Comparison of ENCODE assay signal across 29 mouse cellular contexts in genomic region chr4:154355408-154355807, GRCm38 (mm10). TPM values are rescaled to one million over a fixed set of nuclear protein-coding genes. Genes with fewer than 3 reads are reported as not detected.
DNase-seq lines count a peak whose midpoint lies in the region; ATAC-seq and TF ChIP-seq lines count a peak whose summit lies in the region.
"Had no signal": no experiment of that assay in that cellular context is flagged by ENCODE, and none has a peak within 500 bp of the region (broad histone marks: within the 10 kb centered on the region; RNA-seq: fewer than 3 reads in every experiment).

No protein-coding gene starts in this region.

- H3K9me3 ChIP-seq in forebrain, postnatal 0 days (ENCODE audit: low read length), result no peaks in the 10 kb centered on the region
- no peaks in the 10 kb centered on the region for H3K9me3 ChIP-seq in forebrain, embryonic 16.5 days (ENCODE audit: control insufficient read depth, low read length)
- H3K9me3 ChIP-seq in kidney, postnatal 0 days (replicated peaks; ENCODE audit: low read length), result no peaks in the 10 kb centered on the region
- H3K9me3 ChIP-seq in midbrain, postnatal 0 days (ENCODE audit: low read length), result no peaks in the 10 kb centered on the region
- no peaks in the 10 kb centered on the region for H3K9me3 ChIP-seq in midbrain, embryonic 16.5 days (replicated peaks; ENCODE audit: control insufficient read depth, low read length, poor library complexity, severe bottlenecking)
- no peaks in the 10 kb centered on the region for H3K9me3 ChIP-seq in stomach, postnatal 0 days (ENCODE audit: control insufficient read depth, low read length)
- H3K9me3 ChIP-seq: embryonic facial prominence, embryonic 12.5 days; heart, embryonic 10.5 days; lung, embryonic 15.5 days; neural tube, embryonic 15.5 days had no signal

- no peak overlapping the region for H3K4me3 ChIP-seq in forebrain, postnatal 0 days (ENCODE audit: low read depth, low read length)
- H3K4me3 ChIP-seq in forebrain, embryonic 16.5 days (replicated peaks; ENCODE audit: low read length), result no peak overlapping the region
- no peak overlapping the region for H3K4me3 ChIP-seq in kidney, postnatal 0 days (replicated peaks; ENCODE audit: low read depth, low read length)
- no peak overlapping the region for H3K4me3 ChIP-seq in midbrain, postnatal 0 days (ENCODE audit: low read depth, low read length)
- no peak overlapping the region for H3K4me3 ChIP-seq in midbrain, embryonic 16.5 days (ENCODE audit: low read depth, low read length)
- no peak overlapping the region for H3K4me3 ChIP-seq in stomach, postnatal 0 days (ENCODE audit: low read depth, low read length)
- H3K4me3 ChIP-seq: embryonic facial prominence, embryonic 12.5 days; erythroblast, embryonic 14.5 days; heart, embryonic 10.5 days; lung, embryonic 15.5 days; neural tube, embryonic 15.5 days had no signal

- H3K4me2 ChIP-seq in forebrain, postnatal 0 days (ENCODE audit: low read depth), result no peak overlapping the region
- no peak overlapping the region for H3K4me2 ChIP-seq in forebrain, embryonic 16.5 days (ENCODE audit: low read length)
- no peak overlapping the region for H3K4me2 ChIP-seq in kidney, postnatal 0 days (ENCODE audit: low read length)
- no peak overlapping the region for H3K4me2 ChIP-seq in midbrain, postnatal 0 days (ENCODE audit: low read depth, low read length, poor library complexity, severe bottlenecking)
- H3K4me2 ChIP-seq in midbrain, embryonic 16.5 days (ENCODE audit: low read length), result no peak overlapping the region
- no peak overlapping the region for H3K4me2 ChIP-seq in stomach, postnatal 0 days (replicated peaks; ENCODE audit: low read depth)
- H3K4me2 ChIP-seq: embryonic facial prominence, embryonic 12.5 days; hindbrain, embryonic 14.5 days; liver, embryonic 11.5 days; lung, embryonic 15.5 days; neural tube, embryonic 15.5 days had no signal

- no peak for ATAC-seq in forebrain, postnatal 0 days
- ATAC-seq in forebrain, embryonic 16.5 days, result no peak
- ATAC-seq in kidney, postnatal 0 days (replicated peaks; ENCODE audit: low FRiP score, low read depth), result no peak
- no peak for ATAC-seq in midbrain, postnatal 0 days (ENCODE audit: low FRiP score)
- no peak for ATAC-seq in midbrain, embryonic 16.5 days
- ATAC-seq in stomach, postnatal 0 days (ENCODE audit: low FRiP score, low TSS enrichment), result no peak
- ATAC-seq: CD4-positive, CD25-positive, alpha-beta regulatory T cell, adult 4 months; forebrain, embryonic 14.5 days had no signal

- no peak for DNase-seq in forebrain, postnatal 0 days
- DNase-seq in kidney, postnatal 0 days (ENCODE audit: low spot score), result no peak
- DNase-seq in kidney, postnatal 36 days, result no peak
- no peak for DNase-seq in midbrain, postnatal 0 days (ENCODE audit: low spot score)
- DNase-seq in stomach, postnatal 0 days (ENCODE audit: low spot score), result peak; percentile 43
- DNase-seq in cerebellum, adult 8-10 months, result no peak
- DNase-seq: adrenal gland, adult 2 months; cerebellum, postnatal 10 days; kidney, adult 11 months; kidney, postnatal 10 days; layer of hippocampus, adult 9-11 months; midbrain, embryonic 14.5 days; right cerebral cortex, postnatal 25 days had no signal

- H3K4me1 ChIP-seq in forebrain, postnatal 0 days (ENCODE audit: insufficient read depth), result no peaks in the 10 kb centered on the region
- peaks cover 6% of the 10 kb centered on the region; the same call in 1 of the 2 replicates for H3K4me1 ChIP-seq in forebrain, embryonic 16.5 days (replicated peaks; ENCODE audit: control insufficient read depth, insufficient read depth, low read length)
- no peaks in the 10 kb centered on the region for H3K4me1 ChIP-seq in kidney, postnatal 0 days (replicated peaks; ENCODE audit: insufficient read depth, low read length)
- H3K4me1 ChIP-seq in midbrain, postnatal 0 days (ENCODE audit: insufficient read depth, low read length), result peaks cover 4% of the 10 kb centered on the region; the same call in 1 of the 2 replicates
- H3K4me1 ChIP-seq in midbrain, embryonic 16.5 days (ENCODE audit: control insufficient read depth, insufficient read depth, low read length), result 0 out of 2 replicates have a peak, but pooled peaks cover 3% of the 10 kb centered on the region
- no peaks in the 10 kb centered on the region for H3K4me1 ChIP-seq in stomach, postnatal 0 days (replicated peaks; ENCODE audit: control insufficient read depth, insufficient read depth)

- H3K36me3 ChIP-seq in forebrain, postnatal 0 days (ENCODE audit: insufficient read depth), result no peaks in the 10 kb centered on the region
- H3K36me3 ChIP-seq in forebrain, embryonic 16.5 days (ENCODE audit: control insufficient read depth, insufficient read depth), result no peaks in the 10 kb centered on the region
- H3K36me3 ChIP-seq in kidney, postnatal 0 days (ENCODE audit: insufficient read depth, low read length), result no peaks in the 10 kb centered on the region
- H3K36me3 ChIP-seq in midbrain, postnatal 0 days (ENCODE audit: insufficient read depth, low read length), result no peaks in the 10 kb centered on the region
- no peaks in the 10 kb centered on the region for H3K36me3 ChIP-seq in midbrain, embryonic 16.5 days (ENCODE audit: control insufficient read depth, insufficient read depth, low read length)
- H3K36me3 ChIP-seq in stomach, postnatal 0 days (ENCODE audit: control insufficient read depth, insufficient read depth, low read length), result no peaks in the 10 kb centered on the region
- H3K36me3 ChIP-seq: lung, embryonic 15.5 days; neural tube, embryonic 15.5 days had no signal

- TF ChIP-seq EP300 in stomach, postnatal 0 days (optimal IDR thresholded peaks at IDR 0.05), result no peak

- 98% methylated on average over 5 of the region's 5 CpGs for WGBS in forebrain, postnatal 0 days
- WGBS in forebrain, embryonic 16.5 days, result 98% methylated on average over 5 of the region's 5 CpGs
- 95% methylated on average over 5 of the region's 5 CpGs for WGBS in kidney, postnatal 0 days
- 95% methylated on average over 5 of the region's 5 CpGs for WGBS in midbrain, postnatal 0 days
- WGBS in midbrain, embryonic 16.5 days, result 94% methylated on average over 5 of the region's 5 CpGs
- 96% methylated on average over 5 of the region's 5 CpGs for WGBS in stomach, postnatal 0 days

- H3K27ac ChIP-seq in forebrain, postnatal 0 days (ENCODE audit: low read depth, low read length), result no peak overlapping the region
- H3K27ac ChIP-seq in forebrain, embryonic 16.5 days (ENCODE audit: low read length), result no peak overlapping the region
- no peak overlapping the region for H3K27ac ChIP-seq in kidney, postnatal 0 days
- no peak overlapping the region for H3K27ac ChIP-seq in midbrain, postnatal 0 days (ENCODE audit: low read depth, low read length)
- no peak overlapping the region for H3K27ac ChIP-seq in midbrain, embryonic 16.5 days (ENCODE audit: low read length)
- no peak overlapping the region for H3K27ac ChIP-seq in stomach, postnatal 0 days (replicated peaks)
- H3K27ac ChIP-seq: embryonic facial prominence, embryonic 12.5 days; heart, embryonic 10.5 days; hindbrain, embryonic 14.5 days; lung, embryonic 15.5 days; neural tube, embryonic 15.5 days had no signal

- H3K9ac ChIP-seq in forebrain, postnatal 0 days, result no peak overlapping the region
- H3K9ac ChIP-seq in forebrain, embryonic 16.5 days (replicated peaks; ENCODE audit: low read depth, low read length), result no peak overlapping the region
- H3K9ac ChIP-seq in kidney, postnatal 0 days (ENCODE audit: low read depth, low read length), result no peak overlapping the region
- H3K9ac ChIP-seq in midbrain, postnatal 0 days (replicated peaks; ENCODE audit: low read length, poor library complexity, severe bottlenecking), result no peak overlapping the region
- H3K9ac ChIP-seq in midbrain, embryonic 16.5 days (ENCODE audit: low read depth, low read length), result no peak overlapping the region
- no peak overlapping the region for H3K9ac ChIP-seq in stomach, postnatal 0 days (ENCODE audit: low read length)
- H3K9ac ChIP-seq: embryonic facial prominence, embryonic 12.5 days; hindbrain, embryonic 14.5 days; lung, embryonic 15.5 days; neural tube, embryonic 15.5 days had no signal

- TF ChIP-seq CTCF in forebrain, postnatal 0 days (IDR thresholded peaks at IDR 0.05; ENCODE audit: low read depth), result peak; percentile 41
- peak; percentile 33; the same call in 1 of the 2 replicates for TF ChIP-seq CTCF in kidney, postnatal 0 days (IDR thresholded peaks at IDR 0.05; ENCODE audit: low read depth)
- peak; percentile 51 for TF ChIP-seq CTCF in midbrain, postnatal 0 days (IDR thresholded peaks at IDR 0.05)
- TF ChIP-seq CTCF in stomach, postnatal 0 days (IDR thresholded peaks at IDR 0.05; ENCODE audit: low read depth), result peak; percentile 54

- H3K27me3 ChIP-seq in forebrain, postnatal 0 days (ENCODE audit: insufficient read depth, low read length), result no peaks in the 10 kb centered on the region
- no peaks in the 10 kb centered on the region for H3K27me3 ChIP-seq in forebrain, embryonic 16.5 days (replicated peaks; ENCODE audit: control insufficient read depth, insufficient read depth, low read length)
- H3K27me3 ChIP-seq in kidney, postnatal 0 days (ENCODE audit: insufficient read depth, low read length), result peaks cover 42% of the 10 kb centered on the region
- H3K27me3 ChIP-seq in midbrain, postnatal 0 days (ENCODE audit: insufficient read depth, low read length), result no peaks in the 10 kb centered on the region; the same call in 1 of the 2 replicates
- H3K27me3 ChIP-seq in midbrain, embryonic 16.5 days (ENCODE audit: control insufficient read depth, insufficient read depth, low read depth, low read length), result no peaks in the 10 kb centered on the region
- no peaks in the 10 kb centered on the region for H3K27me3 ChIP-seq in stomach, postnatal 0 days (ENCODE audit: control insufficient read depth, insufficient read depth, low read length)
- H3K27me3 ChIP-seq: embryonic facial prominence, embryonic 12.5 days had no signal

RNA-seq across cellular contexts. Expression of gene B230104I21Rik, which starts 19.5 kb away (rescaled TPM):
- 0.54 and 0.90 TPM in 2 replicates for total RNA-seq in forebrain, postnatal 0 days (2014; rRNA removed)
- not detected in 2 replicates for polyA plus RNA-seq in forebrain, postnatal 0 days (2015; fragmentation: Nextera tagmentation; extraction: Ambion mirVana)
- polyA plus RNA-seq in forebrain, embryonic 16.5 days (2015; fragmentation: Nextera tagmentation; extraction: Ambion mirVana), result not detected in 2 replicates
- not detected in 2 replicates for polyA plus RNA-seq in kidney, postnatal 0 days (2015; fragmentation: Nextera tagmentation; extraction: Ambion mirVana)
- not detected in 2 replicates for total RNA-seq in midbrain, postnatal 0 days (2014; rRNA removed)
- 0.19 TPM in 1 of 2 replicates, not detected in the other for polyA plus RNA-seq in midbrain, postnatal 0 days (2015; fragmentation: Nextera tagmentation; extraction: Ambion mirVana)
- polyA plus RNA-seq in midbrain, embryonic 16.5 days (2015; fragmentation: Nextera tagmentation; extraction: Ambion mirVana), result 0.25 TPM in 1 of 2 replicates, not detected in the other
- polyA plus RNA-seq in stomach, postnatal 0 days (2015; fragmentation: Nextera tagmentation; extraction: Ambion mirVana), result not detected in 2 replicates
- total RNA-seq: adrenal gland, adult 2 months; gastrocnemius, postnatal 4 days; heart, postnatal 25 days; megakaryocyte progenitor cell, adult 5-6 weeks had no signal
- polyA plus RNA-seq: adrenal gland, adult 2 months; CD4-positive, CD25-positive, alpha-beta regulatory T cell, adult 4 months; embryonic facial prominence, embryonic 12.5 days; erythroblast, embryonic 14.5 days; forebrain, embryonic 14.5 days; heart, embryonic 10.5 days; hindbrain, embryonic 14.5 days; liver, embryonic 11.5 days; lung, embryonic 15.5 days; midbrain, embryonic 14.5 days; neural tube, embryonic 15.5 days; stomach, embryonic 16.5 days; thymus, postnatal 0 days had no signal

RNA-seq across cellular contexts. Expression of gene Arhgef16, which starts 53.9 kb away (rescaled TPM):
- 1.1 and 2.4 TPM in 2 replicates for total RNA-seq in forebrain, postnatal 0 days (2014; rRNA removed)
- 1.4 and 1.5 TPM in 2 replicates for polyA plus RNA-seq in forebrain, postnatal 0 days (2015; fragmentation: Nextera tagmentation; extraction: Ambion mirVana)
- 0.51 and 0.89 TPM in 2 replicates for polyA plus RNA-seq in forebrain, embryonic 16.5 days (2015; fragmentation: Nextera tagmentation; extraction: Ambion mirVana)
- 39.8 and 44.6 TPM in 2 replicates for polyA plus RNA-seq in kidney, postnatal 0 days (2015; fragmentation: Nextera tagmentation; extraction: Ambion mirVana)
- total RNA-seq in midbrain, postnatal 0 days (2014; rRNA removed), result 5.0 and 8.1 TPM in 2 replicates
- polyA plus RNA-seq in midbrain, postnatal 0 days (2015; fragmentation: Nextera tagmentation; extraction: Ambion mirVana), result 2.7 and 3.5 TPM in 2 replicates
- polyA plus RNA-seq in midbrain, embryonic 16.5 days (2015; fragmentation: Nextera tagmentation; extraction: Ambion mirVana), result 1.1 and 1.6 TPM in 2 replicates
- 38.5 and 41.2 TPM in 2 replicates for polyA plus RNA-seq in stomach, postnatal 0 days (2015; fragmentation: Nextera tagmentation; extraction: Ambion mirVana)
- total RNA-seq: megakaryocyte progenitor cell, adult 5-6 weeks had no signal
